Mouse (Mus musculus): ENCODE measurements around the gene Lrig1. TPM values are rescaled to one million over a fixed set of nuclear protein-coding genes. Genes with fewer than 3 reads are reported as not detected.

Gene Lrig1
- polyA plus RNA-seq, 1 experiment, result 22.9 TPM

GRCm38 (mm10) chr6:94620801-94621301, 79.1 kb downstream of the Lrig1 start:
- WGBS, result 71% methylated on average over 9 of the region's 9 CpGs
- DNase-seq, result no peak
- Histone ChIP-seq H3K4me3 (replicated peaks; ENCODE audit: extremely low read depth, low read depth, low read length) (no peak overlapping the region), H3K4me1 (ENCODE audit: control insufficient read depth, insufficient read depth, low read length) (no peaks in the 10 kb centered on the region)
- TF ChIP-seq CTCF (IDR thresholded peaks at IDR 0.05; ENCODE audit: insufficient read depth, low read length) (no peak), POLR2A (IDR thresholded peaks at IDR 0.05; ENCODE audit: borderline replicate concordance, extremely low read depth, low read depth, low read length) (no peak)

GRCm38 (mm10) chr6:94620287-94620686, 79.7 kb downstream of the Lrig1 start:
- no peak for DNase-seq
- Histone ChIP-seq H3K4me3 (replicated peaks; ENCODE audit: extremely low read depth, low read depth, low read length) (no peak overlapping the region), H3K4me1 (ENCODE audit: control insufficient read depth, insufficient read depth, low read length) (no peaks in the 10 kb centered on the region)
- no peak for TF ChIP-seq POLR2A (IDR thresholded peaks at IDR 0.05; ENCODE audit: borderline replicate concordance, extremely low read depth, low read depth, low read length)
- TF ChIP-seq CTCF (IDR thresholded peaks at IDR 0.05; ENCODE audit: insufficient read depth, low read length), result no peak
- 82% methylated on average over 6 of the region's 6 CpGs for WGBS

- Histone ChIP-seq H3K4me3 (replicated peaks; ENCODE audit: extremely low read depth, low read depth, low read length) (no peak overlapping the region), H3K4me1 (ENCODE audit: control insufficient read depth, insufficient read depth, low read length) (no peaks in the 10 kb centered on the region)
- DNase-seq, result no peak
- WGBS, result 77% methylated on average over 5 of the region's 5 CpGs
- no peak for TF ChIP-seq CTCF (IDR thresholded peaks at IDR 0.05; ENCODE audit: insufficient read depth, low read length)
- TF ChIP-seq POLR2A (IDR thresholded peaks at IDR 0.05; ENCODE audit: borderline replicate concordance, extremely low read depth, low read depth, low read length), result no peak
Observed at GRCm38 (mm10) chr6:94618671-94619070, 81.3 kb downstream of the Lrig1 start.

GRCm38 (mm10) chr6:94615936-94616335, 84.0 kb downstream of the Lrig1 start:
- no peak for DNase-seq
- no peak for TF ChIP-seq CTCF (IDR thresholded peaks at IDR 0.05; ENCODE audit: insufficient read depth, low read length)
- TF ChIP-seq POLR2A (IDR thresholded peaks at IDR 0.05; ENCODE audit: borderline replicate concordance, extremely low read depth, low read depth, low read length), result no peak
- Histone ChIP-seq H3K4me3 (replicated peaks; ENCODE audit: extremely low read depth, low read depth, low read length) (no peak overlapping the region), H3K4me1 (ENCODE audit: control insufficient read depth, insufficient read depth, low read length) (no peaks in the 10 kb centered on the region)
- WGBS, result 73% methylated on average over 4 of the region's 4 CpGs

GRCm38 (mm10) chr6:94614346-94614745, 85.6 kb downstream of the Lrig1 start:
- Histone ChIP-seq H3K4me1 (ENCODE audit: control insufficient read depth, insufficient read depth, low read length) (no peaks in the 10 kb centered on the region), H3K4me3 (replicated peaks; ENCODE audit: extremely low read depth, low read depth, low read length) (no peak overlapping the region)
- 88% methylated on average over 6 of the region's 6 CpGs for WGBS
- TF ChIP-seq POLR2A (IDR thresholded peaks at IDR 0.05; ENCODE audit: borderline replicate concordance, extremely low read depth, low read depth, low read length), result no peak
- no peak for TF ChIP-seq CTCF (IDR thresholded peaks at IDR 0.05; ENCODE audit: insufficient read depth, low read length)
- DNase-seq, result no peak

GRCm38 (mm10) chr6:94613235-94613895, 86.6 kb downstream of the Lrig1 start:
- no peak for DNase-seq
- no peaks in the 10 kb centered on the region for H3K4me1 ChIP-seq (ENCODE audit: control insufficient read depth, insufficient read depth, low read length)
- TF ChIP-seq CTCF (IDR thresholded peaks at IDR 0.05; ENCODE audit: insufficient read depth, low read length) (no peak), POLR2A (IDR thresholded peaks at IDR 0.05; ENCODE audit: borderline replicate concordance, extremely low read depth, low read depth, low read length) (no peak)
- WGBS, result 78% methylated on average over 6 of the region's 6 CpGs
- H3K4me3 ChIP-seq (replicated peaks; ENCODE audit: extremely low read depth, low read depth, low read length), result no peak overlapping the region

- 75% methylated on average over 2 of the region's 2 CpGs for WGBS
- Histone ChIP-seq H3K4me3 (replicated peaks; ENCODE audit: extremely low read depth, low read depth, low read length) (no peak overlapping the region), H3K4me1 (ENCODE audit: control insufficient read depth, insufficient read depth, low read length) (no peaks in the 10 kb centered on the region)
- TF ChIP-seq CTCF (IDR thresholded peaks at IDR 0.05; ENCODE audit: insufficient read depth, low read length), result no peak
- no peak for DNase-seq
Observed at GRCm38 (mm10) chr6:94604546-94604945, 95.4 kb downstream of the Lrig1 start.

GRCm38 (mm10) chr6:94604072-94604471, 95.9 kb downstream of the Lrig1 start:
- WGBS, result 72% methylated on average over 3 of the region's 3 CpGs
- DNase-seq, result no peak
- no peaks in the 10 kb centered on the region for H3K4me1 ChIP-seq (ENCODE audit: control insufficient read depth, insufficient read depth, low read length)
- H3K4me3 ChIP-seq (replicated peaks; ENCODE audit: extremely low read depth, low read depth, low read length), result no peak overlapping the region
- no peak for TF ChIP-seq POLR2A (IDR thresholded peaks at IDR 0.05; ENCODE audit: borderline replicate concordance, extremely low read depth, low read depth, low read length)
- no peak for TF ChIP-seq CTCF (IDR thresholded peaks at IDR 0.05; ENCODE audit: insufficient read depth, low read length)

GRCm38 (mm10) chr6:94601811-94602210, 98.1 kb downstream of the Lrig1 start:
- TF ChIP-seq CTCF (IDR thresholded peaks at IDR 0.05; ENCODE audit: insufficient read depth, low read length), result no peak
- no peak for TF ChIP-seq POLR2A (IDR thresholded peaks at IDR 0.05; ENCODE audit: borderline replicate concordance, extremely low read depth, low read depth, low read length)
- no peak overlapping the region for H3K4me3 ChIP-seq (replicated peaks; ENCODE audit: extremely low read depth, low read depth, low read length)

GRCm38 (mm10) chr6:94601101-94601500, 98.9 kb downstream of the Lrig1 start:
- no peaks in the 10 kb centered on the region for H3K4me1 ChIP-seq (ENCODE audit: control insufficient read depth, insufficient read depth, low read length)
- no peak overlapping the region for H3K4me3 ChIP-seq (replicated peaks; ENCODE audit: extremely low read depth, low read depth, low read length)
- TF ChIP-seq POLR2A (IDR thresholded peaks at IDR 0.05; ENCODE audit: borderline replicate concordance, extremely low read depth, low read depth, low read length) (no peak), CTCF (IDR thresholded peaks at IDR 0.05; ENCODE audit: insufficient read depth, low read length) (no peak)
- WGBS, result 68% methylated on average over 5 of the region's 5 CpGs
- DNase-seq, result no peak

More at GRCm38 (mm10) chr6:94601811-94602210, 98.1 kb downstream of the Lrig1 start:
- no peak for DNase-seq
- no peaks in the 10 kb centered on the region for H3K4me1 ChIP-seq (ENCODE audit: control insufficient read depth, insufficient read depth, low read length)
- WGBS, result 79% methylated on average over 5 of the region's 5 CpGs
